Mouse (Mus musculus) lung, adult 2 months (tissue): ENCODE measurements around the gene Galnt10. TPM values are rescaled to one million over a fixed set of nuclear protein-coding genes. Genes with fewer than 3 reads are reported as not detected.
"Not testable (repeated sequence)": the region's sequence is repeated elsewhere in the genome, so short reads cannot be mapped to it uniquely, and the experiment has no call there.

Source experiments
- DNase-seq: peaks from one replicate; pipeline ENCODE4 v3.0.0; 2022
- H3K4me1 ChIP-seq: fragments of 200-500 bp; 2 replicates; pipeline ENCODE4 v1.6.1; 2011; ENCODE audit warnings: low read length; ENCODE audit not compliant: control insufficient read depth, insufficient read depth
- H3K4me3 ChIP-seq: fragments of 200-500 bp; replicated peaks from 2 replicates; pipeline ENCODE3; 2011; ENCODE audit warnings: low read depth, mild to moderate bottlenecking, control low read depth, low read length; ENCODE audit errors: extremely low read depth
- CTCF ChIP-seq: fragments of 200-500 bp; IDR thresholded peaks from 2 replicates; pipeline ENCODE4 v1.5.1; 2011; ENCODE audit warnings: mild to moderate bottlenecking, low read length, control low read depth; ENCODE audit not compliant: insufficient read depth
- POLR2A ChIP-seq: fragments of 200-500 bp; IDR thresholded peaks from 2 replicates; pipeline ENCODE4 v1.6.1; 2011; ENCODE audit warnings: low read depth, mild to moderate bottlenecking, control low read depth, low read length, borderline replicate concordance; ENCODE audit errors: extremely low read depth
- WGBS: fragments of 180-500 bp; shearing (Covaris S2); methylation state at CpG from one replicate; pipeline ENCODE4 v1.1.7; 2018; 5-methylcytosine and 5-hydroxymethylcytosine counted together
- polyA plus RNA-seq: library from polyadenylated mRNA; depleted of rRNA; stranded (reverse); fragments of >200 nt; gene quantifications from 2 replicates; pipeline ENCODE4 v1.2.3, GENCODE M21; 2012

Gene Galnt10
- polyA plus RNA-seq, 1 experiment: 6.4 TPM

- 84% methylated on average over 17 of the region's 17 CpGs for WGBS
- no peak for DNase-seq
Measured at GRCm38 (mm10) chr11:57809017-57809731, 163.9 kb downstream of the Galnt10 start.

GRCm38 (mm10) chr11:57809732-57810098, 164.5 kb downstream of the Galnt10 start:
- 81% methylated on average over 8 of the region's 8 CpGs for WGBS
- Histone ChIP-seq H3K4me1 (no peaks in the 10 kb centered on the region), H3K4me3 (no peak overlapping the region)
- no peak for DNase-seq
- TF ChIP-seq POLR2A (no peak), CTCF (no peak)

More at GRCm38 (mm10) chr11:57809017-57809731, 163.9 kb downstream of the Galnt10 start:
- H3K4me1 ChIP-seq: no peaks in the 10 kb centered on the region
- TF ChIP-seq POLR2A (no peak), CTCF (no peak)
- no peak overlapping the region for H3K4me3 ChIP-seq

- DNase-seq: no peak
- TF ChIP-seq CTCF (no peak), POLR2A (no peak)
- Histone ChIP-seq H3K4me1 (no peaks in the 10 kb centered on the region), H3K4me3 (no peak overlapping the region)
- 87% methylated on average over 7 of the region's 7 CpGs for WGBS
Measured at GRCm38 (mm10) chr11:57811006-57811405, 165.8 kb downstream of the Galnt10 start.

- TF ChIP-seq POLR2A (no peak), CTCF (no peak)
- 95% methylated on average over 8 of the region's 8 CpGs for WGBS
- H3K4me1 ChIP-seq: no peaks in the 10 kb centered on the region
- DNase-seq: no peak
- no peak overlapping the region for H3K4me3 ChIP-seq
Measured at GRCm38 (mm10) chr11:57812212-57812611, 167.0 kb downstream of the Galnt10 start.

- no peak overlapping the region for H3K4me3 ChIP-seq
- TF ChIP-seq CTCF: no peak
- no peak for TF ChIP-seq POLR2A
- 91% methylated on average over 3 of the region's 3 CpGs for WGBS
- DNase-seq: no peak
- no peaks in the 10 kb centered on the region for H3K4me1 ChIP-seq
Measured at GRCm38 (mm10) chr11:57813641-57814040, 168.4 kb downstream of the Galnt10 start.

- no peak overlapping the region for H3K4me3 ChIP-seq
- no peaks in the 10 kb centered on the region for H3K4me1 ChIP-seq
- no peak for DNase-seq
- no peak for TF ChIP-seq CTCF
- no peak for TF ChIP-seq POLR2A
- 87% methylated on average over 4 of the region's 4 CpGs for WGBS
Measured at GRCm38 (mm10) chr11:57818189-57818588, 172.9 kb downstream of the Galnt10 start.

GRCm38 (mm10) chr11:57819999-57820581, 174.8 kb downstream of the Galnt10 start:
- no peaks in the 10 kb centered on the region for H3K4me1 ChIP-seq
- H3K4me3 ChIP-seq: no peak overlapping the region
- TF ChIP-seq POLR2A: no peak
- TF ChIP-seq CTCF: peak; percentile 66
- DNase-seq: peak; percentile 75
- 26% methylated on average over 9 of the region's 9 CpGs for WGBS

GRCm38 (mm10) chr11:57823159-57823558, 177.9 kb downstream of the Galnt10 start:
- not testable (repeated sequence) for DNase-seq, H3K4me3 ChIP-seq, H3K4me1 ChIP-seq
- WGBS: 97% methylated on average over 2 of the region's 2 CpGs

GRCm38 (mm10) chr11:57823714-57824113, 178.5 kb downstream of the Galnt10 start:
- Histone ChIP-seq H3K4me1 (peaks cover 4% of the 10 kb centered on the region), H3K4me3 (no peak overlapping the region)
- no peak for TF ChIP-seq POLR2A
- TF ChIP-seq CTCF: no peak
- WGBS: 75% methylated on average over 7 of the region's 7 CpGs
- no peak for DNase-seq

- not testable (repeated sequence) for DNase-seq, H3K4me1 ChIP-seq, H3K4me3 ChIP-seq
- 43% methylated on average over 11 of the region's 11 CpGs for WGBS
- TF ChIP-seq CTCF: peak; percentile 6; the same call in 1 of the 2 replicates
Measured at GRCm38 (mm10) chr11:57825234-57825633, 180.0 kb downstream of the Galnt10 start.
